Mouse (Mus musculus): ENCODE results near the gene Mctp2.

Gene Mctp2

DNA sequence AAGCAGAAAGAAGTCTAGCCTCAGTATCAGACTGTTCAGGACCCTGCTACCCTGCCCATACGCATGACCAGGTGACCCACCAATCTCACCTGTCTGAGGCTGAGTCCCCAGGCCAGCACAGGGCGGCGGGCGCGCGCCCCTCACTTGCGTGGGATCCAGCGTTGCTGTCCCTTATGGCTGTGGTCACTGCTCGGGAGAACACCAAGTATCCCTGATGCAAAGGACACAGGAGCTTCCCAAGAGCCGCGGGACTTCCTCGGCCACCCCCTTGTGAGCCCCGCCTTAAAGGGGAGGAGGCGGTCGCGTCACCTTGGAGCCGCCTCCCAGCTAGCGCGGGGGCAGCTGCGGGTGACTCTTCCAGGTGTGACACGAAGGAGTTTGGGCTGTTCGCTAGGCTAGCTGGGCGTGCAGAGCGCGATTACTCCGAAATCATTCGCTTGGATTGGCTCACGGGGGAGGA, at the start of gene Mctp2:
Gene Mctp2 (minus strand): TSS at position 227 of the 460 bp plus-strand sequence.
- no peak for DNase-seq (ENCODE audit: low read depth, low spot score)

GRCm38 (mm10) chr7:72345901-72346300, 39.5 kb upstream of the Mctp2 start:
- no peak for DNase-seq (ENCODE audit: low read depth, low spot score)

DNA sequence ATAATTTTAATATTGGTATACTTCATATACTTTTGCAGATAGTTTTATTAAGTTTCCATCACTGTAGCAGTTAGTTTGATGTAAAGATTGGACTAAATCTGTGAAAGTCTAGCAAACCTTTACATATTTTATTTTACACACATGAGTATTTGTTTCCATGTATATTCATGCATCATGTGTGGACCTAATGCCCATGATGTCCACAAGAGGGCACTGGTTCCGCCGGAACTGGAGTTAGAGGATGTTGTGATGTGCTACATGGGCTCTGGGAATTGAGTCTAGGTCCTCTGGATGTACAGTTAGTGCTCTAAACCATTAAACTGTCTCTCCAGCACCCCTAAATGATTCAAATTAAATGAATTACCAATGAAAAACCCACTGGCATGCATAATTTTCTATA, 37.3 kb upstream of the Mctp2 start:
- peak; percentile 24 for DNase-seq (ENCODE audit: low read depth, low spot score)

- peak; percentile 16 for DNase-seq (ENCODE audit: low read depth, low spot score)
Measured at GRCm38 (mm10) chr7:72342822-72343221, 36.4 kb upstream of the Mctp2 start.

GRCm38 (mm10) chr7:72325961-72326360, 19.6 kb upstream of the Mctp2 start:
- no peak for DNase-seq (ENCODE audit: low read depth, low spot score)

DNA sequence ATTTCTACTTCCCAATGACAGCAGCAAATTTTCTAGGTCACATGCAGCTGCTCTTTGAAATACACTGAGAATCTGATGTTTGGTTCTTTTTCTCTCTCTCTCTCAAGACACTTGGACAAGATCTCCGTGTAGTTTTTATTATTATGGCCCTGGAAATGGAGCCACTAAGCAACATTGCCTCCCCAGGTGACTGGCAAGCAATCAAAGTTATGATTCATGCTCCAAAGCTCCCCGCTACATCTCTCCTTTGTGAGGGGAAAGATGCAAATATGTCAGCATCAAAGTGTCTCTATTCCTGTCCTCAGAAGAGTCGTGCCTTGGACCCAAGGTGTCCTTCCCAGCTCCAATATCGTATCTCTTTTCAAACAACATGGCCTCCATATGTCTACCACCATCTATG, 14.5 kb upstream of the Mctp2 start:
- DNase-seq (ENCODE audit: low read depth, low spot score): no peak

- no peak for DNase-seq (ENCODE audit: low read depth, low spot score)
Measured at GRCm38 (mm10) chr7:72320441-72320840, 14.0 kb upstream of the Mctp2 start.

GRCm38 (mm10) chr7:72314395-72315060, 8.1 kb upstream of the Mctp2 start:
- no peak for DNase-seq (ENCODE audit: low read depth, low spot score)

DNA sequence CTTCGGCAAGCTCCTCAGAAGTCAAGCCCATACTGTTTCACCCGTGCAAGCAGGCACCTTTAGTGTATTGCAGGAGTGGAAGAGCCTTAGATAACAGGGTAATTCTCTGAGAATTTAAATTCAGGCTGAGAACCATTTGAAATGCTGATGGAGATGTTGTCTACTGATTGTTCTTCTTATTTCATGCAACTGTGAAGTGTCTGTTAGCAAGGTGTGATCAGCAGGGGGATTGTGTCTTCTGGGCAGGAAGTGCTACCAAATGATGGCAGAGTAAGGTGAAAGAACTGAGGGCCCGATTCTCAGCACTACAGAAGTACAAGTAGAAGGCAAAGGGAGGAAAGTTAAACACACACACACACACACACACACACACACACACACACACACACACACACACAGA, 7.5 kb upstream of the Mctp2 start:
- DNase-seq (ENCODE audit: low read depth, low spot score): no peak

GRCm38 (mm10) chr7:72311582-72311981, 5.2 kb upstream of the Mctp2 start:
- DNase-seq (ENCODE audit: low read depth, low spot score): no peak

- no peak for DNase-seq (ENCODE audit: low read depth, low spot score)
Measured at GRCm38 (mm10) chr7:72308078-72308477, 1.7 kb upstream of the Mctp2 start.

DNA sequence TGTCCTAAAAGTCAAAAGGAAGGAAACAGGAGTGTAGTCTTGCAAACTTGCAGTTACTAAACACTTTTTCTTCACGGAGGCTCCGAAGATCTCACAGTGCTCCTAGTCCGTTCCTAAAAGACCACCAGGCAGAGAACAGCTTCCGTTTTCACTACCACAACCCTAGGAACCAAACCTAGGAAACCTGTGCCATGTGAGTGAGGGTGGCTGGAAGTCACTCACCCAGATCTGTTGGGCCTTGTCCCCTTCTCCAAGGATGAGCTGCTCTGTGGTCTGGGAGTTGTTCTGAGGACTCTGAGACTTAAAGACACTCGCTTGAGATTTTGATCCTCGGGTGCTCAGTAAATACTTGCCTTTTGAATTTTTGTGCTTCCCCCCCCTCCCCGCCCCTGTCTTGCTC, 439 bp upstream of the Mctp2 start:
- DNase-seq (ENCODE audit: low read depth, low spot score): no peak

DNA sequence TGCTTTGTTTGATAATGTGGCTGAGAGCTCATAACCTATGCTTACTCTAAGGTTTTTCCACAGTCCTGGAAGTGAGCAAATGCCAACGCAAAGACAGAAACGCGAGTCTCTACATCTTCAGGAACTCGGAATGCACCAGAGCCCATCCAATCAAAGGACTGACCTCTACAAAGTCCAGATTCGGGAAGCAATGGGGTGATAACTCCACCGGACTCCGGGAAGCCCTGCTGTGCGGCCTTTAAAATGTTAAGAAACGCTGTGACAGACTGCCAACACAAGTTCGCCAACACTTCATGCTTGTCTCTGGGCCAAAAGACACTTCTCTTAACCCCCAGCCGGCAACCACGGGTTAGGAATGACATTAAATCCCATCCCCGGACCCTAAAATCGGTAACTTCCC, 437 bp downstream of the Mctp2 start:
- no peak for DNase-seq (ENCODE audit: low read depth, low spot score)

- DNase-seq (ENCODE audit: low read depth, low spot score): no peak
Measured at GRCm38 (mm10) chr7:72301667-72302066, 4.7 kb downstream of the Mctp2 start.

- DNase-seq (ENCODE audit: low read depth, low spot score): no peak
Measured at GRCm38 (mm10) chr7:72299726-72300125, 6.7 kb downstream of the Mctp2 start.

DNA sequence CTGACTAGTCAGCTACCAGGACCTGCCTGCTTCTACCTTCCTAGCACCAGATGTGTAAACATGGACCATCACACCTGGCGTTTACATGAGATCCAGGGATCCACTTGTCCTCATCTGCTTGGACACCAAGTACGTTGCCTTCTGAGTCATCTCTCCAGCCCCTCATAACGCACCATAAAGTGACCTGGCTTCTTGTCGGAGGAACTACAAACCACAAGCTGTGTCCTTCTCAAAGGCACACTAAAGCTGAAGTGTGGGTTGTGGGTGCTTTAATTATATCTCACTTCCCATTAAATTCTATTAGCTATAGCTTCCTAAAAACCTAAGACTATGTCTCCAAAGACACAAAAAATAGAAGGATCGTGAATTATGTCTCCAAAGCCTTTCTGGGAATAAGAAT, 9.4 kb downstream of the Mctp2 start:
- no peak for DNase-seq (ENCODE audit: low read depth, low spot score)

DNA sequence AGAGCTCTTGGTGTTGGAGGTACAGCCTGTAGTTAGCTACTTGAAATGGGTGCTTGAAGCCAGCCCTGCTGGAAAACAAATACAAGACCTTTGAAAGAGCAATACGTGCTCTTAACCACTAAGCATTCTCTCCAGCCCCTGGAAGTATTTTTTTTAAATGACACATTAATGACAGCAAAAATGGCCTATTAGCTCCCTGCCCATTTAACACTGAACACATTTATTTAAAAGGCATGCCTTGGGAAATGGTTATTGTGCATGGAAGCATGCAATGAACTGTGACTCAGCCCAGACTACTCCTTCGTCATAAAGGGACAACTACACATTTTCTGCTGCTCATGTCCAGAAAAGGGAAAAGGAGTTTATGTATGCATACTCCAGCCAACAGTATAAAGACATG, 10.2 kb downstream of the Mctp2 start:
- no peak for DNase-seq (ENCODE audit: low read depth, low spot score)

- no peak for DNase-seq (ENCODE audit: low read depth, low spot score)
Measured at GRCm38 (mm10) chr7:72294886-72295285, 11.5 kb downstream of the Mctp2 start.

DNA sequence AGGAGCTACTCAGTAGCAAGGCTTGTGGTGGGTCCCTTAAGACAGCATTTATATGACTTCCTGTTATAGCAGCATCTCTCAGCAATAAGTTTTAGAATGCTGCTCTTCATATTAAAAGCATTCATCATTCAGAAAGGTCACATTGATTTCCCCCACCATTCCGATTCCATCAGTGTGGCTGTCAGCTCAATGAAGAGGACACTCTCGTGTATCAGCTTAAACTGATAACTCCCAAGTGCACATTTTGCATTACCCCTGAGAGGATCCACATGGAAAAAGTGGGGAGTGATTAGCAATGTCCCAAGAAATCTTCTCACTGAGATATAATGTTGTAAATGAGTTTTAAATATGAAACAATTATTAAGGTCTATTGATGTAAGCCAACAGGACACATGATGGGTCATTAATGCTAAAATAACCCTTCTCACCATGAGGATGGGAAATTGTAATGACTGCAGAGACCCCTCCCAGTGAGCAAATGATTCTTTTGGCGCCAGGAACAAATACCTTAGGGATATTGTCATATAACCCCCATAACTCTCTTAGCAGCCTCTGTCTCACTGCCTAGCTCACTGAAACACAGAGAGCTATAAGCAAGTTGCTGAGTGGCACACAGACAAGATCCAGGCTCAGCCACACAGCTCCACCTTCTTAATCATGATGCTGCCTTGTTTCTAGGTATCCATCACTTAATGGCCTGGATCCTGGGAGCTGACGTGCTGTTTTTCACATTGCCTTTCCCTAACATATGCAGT, 12.4 kb downstream of the Mctp2 start:
- no peak for DNase-seq (ENCODE audit: low read depth, low spot score)

- no peak for DNase-seq (ENCODE audit: low read depth, low spot score)
Measured at GRCm38 (mm10) chr7:72292232-72292913, 14.0 kb downstream of the Mctp2 start.

DNA sequence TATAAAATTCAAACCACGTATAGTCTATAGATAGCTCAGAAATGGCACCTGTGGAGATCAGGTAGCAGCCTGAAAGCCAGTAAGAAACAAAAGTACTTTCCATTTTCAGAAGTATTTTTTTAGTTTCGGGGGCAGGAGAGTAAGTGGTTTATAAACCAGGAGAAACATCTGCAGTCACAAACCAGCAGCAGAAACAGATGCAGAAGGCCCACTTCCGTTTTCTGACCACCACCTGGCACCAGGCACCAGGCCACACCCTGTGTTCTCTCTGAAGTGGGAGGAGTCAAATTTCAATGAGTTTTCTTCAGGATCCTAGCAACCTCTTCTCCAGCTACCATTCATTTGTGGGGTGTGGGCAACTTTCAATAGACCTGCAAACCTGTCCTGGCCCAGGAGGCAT, 25.7 kb downstream of the Mctp2 start:
- no peak for DNase-seq (ENCODE audit: low read depth, low spot score)

DNA sequence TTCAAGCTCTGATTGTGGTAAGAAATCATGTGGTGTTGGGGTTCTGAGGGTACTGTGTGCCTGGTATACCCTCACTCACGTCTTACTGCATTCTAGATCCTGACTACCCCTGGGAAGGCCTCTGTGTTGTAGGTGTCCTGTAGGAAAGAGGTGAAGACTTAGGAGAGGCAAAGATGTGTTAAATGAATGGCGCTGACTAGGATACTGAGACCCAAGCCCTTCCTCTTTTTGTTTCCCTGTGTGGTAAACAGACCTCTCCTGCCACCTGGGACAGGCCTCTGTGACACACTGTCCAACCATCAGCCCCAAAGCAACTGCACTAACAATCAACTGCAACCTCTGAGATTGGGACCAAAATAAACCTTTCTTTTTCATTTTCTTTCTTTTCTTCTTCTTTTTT, 28.0 kb downstream of the Mctp2 start:
- DNase-seq (ENCODE audit: low read depth, low spot score): no peak

GRCm38 (mm10) chr7:72275513-72275912, 30.9 kb downstream of the Mctp2 start:
- no peak for DNase-seq (ENCODE audit: low read depth, low spot score)

Data from 3T3-L1 (cell line).